Mouse (Mus musculus): ENCODE measurements around the gene Wdr43. TPM values are rescaled to one million over a fixed set of nuclear protein-coding genes. Genes with fewer than 3 reads are reported as not detected.
"Not testable (repeated sequence)": the region's sequence is repeated elsewhere in the genome, so short reads cannot be mapped to it uniquely, and the experiment has no call there.

Gene Wdr43
- total and polyA plus RNA-seq, 2 experiments from 2014 or later = 14.4 to 22.5 TPM

GRCm38 (mm10) chr17:71637750-71638265, 22.1 kb downstream of the Wdr43 start:
- Histone ChIP-seq H3K9me3 (replicated peaks; ENCODE audit: control insufficient read depth, low read length) (no peaks in the 10 kb centered on the region), H3K4me2 (ENCODE audit: low read depth, low read length) (no peak overlapping the region), H3K27ac (ENCODE audit: low read depth) (no peak overlapping the region), H3K27me3 (ENCODE audit: control insufficient read depth, insufficient read depth, low read length) (no peaks in the 10 kb centered on the region), H3K4me3 (ENCODE audit: low read depth, low read length) (no peak overlapping the region), H3K9ac (replicated peaks; ENCODE audit: low read depth, low read length) (no peak overlapping the region), H3K4me1 (ENCODE audit: control insufficient read depth, insufficient read depth) (no peaks in the 10 kb centered on the region), H3K36me3 (replicated peaks; ENCODE audit: control insufficient read depth, insufficient read depth, low read length) (peaks cover 78% of the 10 kb centered on the region)
- no peak for ATAC-seq (ENCODE audit: insufficient read depth, low read depth)
- no peak for TF ChIP-seq EP300 (IDR thresholded peaks at IDR 0.05; ENCODE audit: low read depth)
- no peak for TF ChIP-seq CTCF (IDR thresholded peaks at IDR 0.05; ENCODE audit: low read depth)
- no peak for DNase-seq (ENCODE audit: low spot score)
- 89% methylated on average over 4 of the region's 4 CpGs for WGBS

- H3K36me3 ChIP-seq (replicated peaks; ENCODE audit: control insufficient read depth, insufficient read depth, low read length) = peaks cover 76% of the 10 kb centered on the region
- ATAC-seq (ENCODE audit: insufficient read depth, low read depth); H3K4me1 ChIP-seq (ENCODE audit: control insufficient read depth, insufficient read depth); H3K27ac ChIP-seq (ENCODE audit: low read depth); H3K9me3 ChIP-seq (replicated peaks; ENCODE audit: control insufficient read depth, low read length); H3K4me3 ChIP-seq (ENCODE audit: low read depth, low read length); H3K4me2 ChIP-seq (ENCODE audit: low read depth, low read length); H3K9ac ChIP-seq (replicated peaks; ENCODE audit: low read depth, low read length); DNase-seq (ENCODE audit: low spot score); H3K27me3 ChIP-seq (ENCODE audit: control insufficient read depth, insufficient read depth, low read length): not testable (repeated sequence)
- WGBS = 78% methylated on average over 5 of the region's 5 CpGs
Measured at GRCm38 (mm10) chr17:71639056-71639455, 23.4 kb downstream of the Wdr43 start.

- H3K27ac ChIP-seq (ENCODE audit: low read depth) = no peak overlapping the region
- no peaks in the 10 kb centered on the region for H3K27me3 ChIP-seq (ENCODE audit: control insufficient read depth, insufficient read depth, low read length)
- no peak overlapping the region for H3K4me2 ChIP-seq (ENCODE audit: low read depth, low read length)
- no peak overlapping the region for H3K9ac ChIP-seq (replicated peaks; ENCODE audit: low read depth, low read length)
- H3K4me3 ChIP-seq (ENCODE audit: low read depth, low read length) = no peak overlapping the region
- no peaks in the 10 kb centered on the region for H3K4me1 ChIP-seq (ENCODE audit: control insufficient read depth, insufficient read depth)
- TF ChIP-seq CTCF (IDR thresholded peaks at IDR 0.05; ENCODE audit: low read depth) (no peak), EP300 (IDR thresholded peaks at IDR 0.05; ENCODE audit: low read depth) (no peak)
- WGBS = 85% methylated on average over 9 of the region's 9 CpGs
- peaks cover 76% of the 10 kb centered on the region for H3K36me3 ChIP-seq (replicated peaks; ENCODE audit: control insufficient read depth, insufficient read depth, low read length)
- ATAC-seq (ENCODE audit: insufficient read depth, low read depth) (no peak), DNase-seq (ENCODE audit: low spot score) (no peak)
- H3K9me3 ChIP-seq (replicated peaks; ENCODE audit: control insufficient read depth, low read length) = no peaks in the 10 kb centered on the region
Measured at GRCm38 (mm10) chr17:71640421-71641085, 24.9 kb downstream of the Wdr43 start.

- no peaks in the 10 kb centered on the region for H3K9me3 ChIP-seq (replicated peaks; ENCODE audit: control insufficient read depth, low read length)
- H3K36me3 ChIP-seq (replicated peaks; ENCODE audit: control insufficient read depth, insufficient read depth, low read length) = peaks cover 80% of the 10 kb centered on the region
- H3K27me3 ChIP-seq (ENCODE audit: control insufficient read depth, insufficient read depth, low read length) = no peaks in the 10 kb centered on the region
- no peak overlapping the region for H3K4me3 ChIP-seq (ENCODE audit: low read depth, low read length)
- no peak for DNase-seq (ENCODE audit: low spot score)
- TF ChIP-seq EP300 (IDR thresholded peaks at IDR 0.05; ENCODE audit: low read depth) = no peak
- TF ChIP-seq CTCF (IDR thresholded peaks at IDR 0.05; ENCODE audit: low read depth) = no peak
- H3K9ac ChIP-seq (replicated peaks; ENCODE audit: low read depth, low read length) = no peak overlapping the region
- 88% methylated on average over 3 of the region's 3 CpGs for WGBS
- H3K4me1 ChIP-seq (ENCODE audit: control insufficient read depth, insufficient read depth) = no peaks in the 10 kb centered on the region
- ATAC-seq (ENCODE audit: insufficient read depth, low read depth) = no peak
- H3K4me2 ChIP-seq (ENCODE audit: low read depth, low read length) = no peak overlapping the region
- H3K27ac ChIP-seq (ENCODE audit: low read depth) = no peak overlapping the region
Measured at GRCm38 (mm10) chr17:71642190-71642589, 26.5 kb downstream of the Wdr43 start.

- H3K27me3 ChIP-seq (ENCODE audit: control insufficient read depth, insufficient read depth, low read length) = no peaks in the 10 kb centered on the region
- H3K4me2 ChIP-seq (ENCODE audit: low read depth, low read length) = no peak overlapping the region
- H3K9me3 ChIP-seq (replicated peaks; ENCODE audit: control insufficient read depth, low read length) = no peaks in the 10 kb centered on the region
- peaks cover 76% of the 10 kb centered on the region for H3K36me3 ChIP-seq (replicated peaks; ENCODE audit: control insufficient read depth, insufficient read depth, low read length)
- H3K9ac ChIP-seq (replicated peaks; ENCODE audit: low read depth, low read length) = no peak overlapping the region
- no peak overlapping the region for H3K4me3 ChIP-seq (ENCODE audit: low read depth, low read length)
- no peak overlapping the region for H3K27ac ChIP-seq (ENCODE audit: low read depth)
- H3K4me1 ChIP-seq (ENCODE audit: control insufficient read depth, insufficient read depth) = no peaks in the 10 kb centered on the region
- TF ChIP-seq CTCF (IDR thresholded peaks at IDR 0.05; ENCODE audit: low read depth) = peak; percentile 9; the same call in 1 of the 2 replicates
- no peak for TF ChIP-seq EP300 (IDR thresholded peaks at IDR 0.05; ENCODE audit: low read depth)
- WGBS = 89% methylated on average over 9 of the region's 9 CpGs
- DNase-seq (ENCODE audit: low spot score) (no peak), ATAC-seq (ENCODE audit: insufficient read depth, low read depth) (no peak)
Measured at GRCm38 (mm10) chr17:71650011-71650410, 34.3 kb downstream of the Wdr43 start.

- Histone ChIP-seq H3K9me3 (replicated peaks; ENCODE audit: control insufficient read depth, low read length) (no peaks in the 10 kb centered on the region), H3K4me3 (ENCODE audit: low read depth, low read length) (no peak overlapping the region), H3K4me1 (ENCODE audit: control insufficient read depth, insufficient read depth) (no peaks in the 10 kb centered on the region), H3K27ac (ENCODE audit: low read depth) (no peak overlapping the region), H3K4me2 (ENCODE audit: low read depth, low read length) (no peak overlapping the region), H3K9ac (replicated peaks; ENCODE audit: low read depth, low read length) (no peak overlapping the region), H3K36me3 (replicated peaks; ENCODE audit: control insufficient read depth, insufficient read depth, low read length) (peaks cover 80% of the 10 kb centered on the region), H3K27me3 (ENCODE audit: control insufficient read depth, insufficient read depth, low read length) (no peaks in the 10 kb centered on the region)
- TF ChIP-seq EP300 (IDR thresholded peaks at IDR 0.05; ENCODE audit: low read depth) (no peak), CTCF (IDR thresholded peaks at IDR 0.05; ENCODE audit: low read depth) (no peak)
- 92% methylated on average over 2 of the region's 2 CpGs for WGBS
- ATAC-seq (ENCODE audit: insufficient read depth, low read depth) (no peak), DNase-seq (ENCODE audit: low spot score) (no peak)
Measured at GRCm38 (mm10) chr17:71652495-71652894, 36.8 kb downstream of the Wdr43 start.

Measured in heart, postnatal 0 days (tissue).